Mouse (Mus musculus) mouse embryonic stem cell (cell line): ENCODE results near the gene Gm49322.
"Not testable (repeated sequence)": the region's sequence is repeated elsewhere in the genome, so short reads cannot be mapped to it uniquely, and the experiment has no call there.

Experiments used
- in situ Hi-C, 2 experiments: fragments of 300-500 bp; cut with MboI; formaldehyde crosslinking; loops; 1 replicate in 1 of 2; 3 replicates in 1 of 2; pipeline ENCODE4 v1.14.3; 2019 to 2020; ENCODE audit warnings: low sequenced_read_pairs in 2 of 2, low pct_unique_long_range_greater_than_20kb in 1 of 2, mixed read lengths in 1 of 2; ENCODE audit not compliant: unreplicated experiment in 1 of 2

Gene Gm49322

GRCm38 (mm10) chr10:80625764-80626163, 19.9 kb downstream of the Gm49322 start:
- in situ Hi-C loops = no loop called here

- in situ Hi-C loops = no loop called here
Measured at GRCm38 (mm10) chr10:80627685-80628084, 21.9 kb downstream of the Gm49322 start.

GRCm38 (mm10) chr10:80628925-80629324, 23.1 kb downstream of the Gm49322 start:
- in situ Hi-C loops = no loop called here

- in situ Hi-C loops = no loop called here
Measured at GRCm38 (mm10) chr10:80635345-80635744, 29.5 kb downstream of the Gm49322 start.

- in situ Hi-C loops = no loop called here
Measured at GRCm38 (mm10) chr10:80646936-80647335, 41.1 kb downstream of the Gm49322 start.

GRCm38 (mm10) chr10:80649910-80650309, 44.1 kb downstream of the Gm49322 start:
- in situ Hi-C loops = not testable (repeated sequence)

- in situ Hi-C loops = no loop called here
Measured at GRCm38 (mm10) chr10:80650392-80650791, 44.6 kb downstream of the Gm49322 start.

GRCm38 (mm10) chr10:80653156-80653720, 47.4 kb downstream of the Gm49322 start:
- in situ Hi-C loops = no loop called here

- in situ Hi-C loops = no loop called here
Measured at GRCm38 (mm10) chr10:80654866-80655265, 49.0 kb downstream of the Gm49322 start.

GRCm38 (mm10) chr10:80655406-80656129, 49.7 kb downstream of the Gm49322 start:
- in situ Hi-C loops = no loop called here

GRCm38 (mm10) chr10:80656130-80656862, 50.5 kb downstream of the Gm49322 start:
- in situ Hi-C loops = no loop called here

GRCm38 (mm10) chr10:80656863-80657623, 51.2 kb downstream of the Gm49322 start, which contains the start of gene Btbd2:
Gene Btbd2, minus strand, starts transcription at chr10:80657071.
- in situ Hi-C loops = no loop called here

- in situ Hi-C loops = no loop called here
Measured at GRCm38 (mm10) chr10:80658194-80658840, 52.5 kb downstream of the Gm49322 start.

GRCm38 (mm10) chr10:80658841-80659202, 53.0 kb downstream of the Gm49322 start:
- in situ Hi-C loops = no loop called here

- in situ Hi-C loops = no loop called here
Measured at GRCm38 (mm10) chr10:80659213-80659612, 53.4 kb downstream of the Gm49322 start.

GRCm38 (mm10) chr10:80661149-80661548, 55.3 kb downstream of the Gm49322 start:
- in situ Hi-C loops = no loop called here

GRCm38 (mm10) chr10:80663485-80664196, 57.8 kb downstream of the Gm49322 start:
- in situ Hi-C loops = no loop called here
